Mouse (Mus musculus) small intestine, adult 2 months (tissue): ENCODE data around the gene Fnbp1.

ENCODE experiments used
- CTCF ChIP-seq: fragments of 200-500 bp; IDR thresholded peaks from 2 replicates; pipeline ENCODE4 v1.5.1; 2012; ENCODE audit warnings: low read depth, mild to moderate bottlenecking, control low read depth, inconsistent platforms, low read length, moderate library complexity, mixed read lengths; ENCODE audit not compliant: insufficient replicate concordance, insufficient read length; ENCODE audit errors: extremely low read depth
- POLR2A ChIP-seq: fragments of 200-500 bp; IDR thresholded peaks from 2 replicates; pipeline ENCODE4 v1.6.1; 2012; ENCODE audit warnings: low read depth, mild to moderate bottlenecking, control low read depth, inconsistent platforms, low read length, moderate library complexity

- TF ChIP-seq CTCF (no peak), POLR2A (no peak)
Measured at GRCm38 (mm10) chr2:31139174-31139632, 2.6 kb downstream of the Fnbp1 start.
